Mouse (Mus musculus) limb, embryonic 10.5 days (tissue): ENCODE data around the gene Tmem267. TPM values are rescaled to one million over a fixed set of nuclear protein-coding genes. Genes with fewer than 3 reads are reported as not detected.
"Not testable (repeated sequence)": the region's sequence is repeated elsewhere in the genome, so short reads cannot be mapped to it uniquely, and the experiment has no call there.

Experiments used
- DNase-seq: peaks from one replicate; pipeline ENCODE4 v3.0.0-alpha.2; 2017; ENCODE audit warnings: low spot score
- H3K27ac ChIP-seq: fragments of 300-500 bp; sonication (generic); 2 replicates; pipeline ENCODE4 v1.5.1; 2016; ENCODE audit warnings: mild to moderate bottlenecking
- H3K27me3 ChIP-seq: fragments of 300-500 bp; sonication (generic); 2 replicates; pipeline ENCODE4 v1.6.1; 2016; ENCODE audit warnings: low read depth, mild to moderate bottlenecking; ENCODE audit not compliant: poor library complexity, severe bottlenecking
- H3K36me3 ChIP-seq: fragments of 300-500 bp; sonication (generic); 2 replicates; pipeline ENCODE4 v1.6.1; 2016; ENCODE audit warnings: mild to moderate bottlenecking, moderate library complexity
- H3K4me1 ChIP-seq: fragments of 300-500 bp; sonication (generic); 2 replicates; pipeline ENCODE4 v1.6.1; 2016
- H3K4me3 ChIP-seq: fragments of 300-500 bp; sonication (generic); 2 replicates; pipeline ENCODE4 v1.5.1; 2016; ENCODE audit warnings: mild to moderate bottlenecking, moderate library complexity
- H3K9me3 ChIP-seq: fragments of 300-500 bp; sonication (generic); replicated peaks from 2 replicates; pipeline ENCODE4 v1.6.1; 2016; ENCODE audit warnings: mild to moderate bottlenecking
- WGBS: fragments of 180-500 bp; shearing (Covaris S2); methylation state at CpG from one replicate; pipeline ENCODE4 v1.1.7; 2016; 5-methylcytosine and 5-hydroxymethylcytosine counted together
- polyA plus RNA-seq: library from polyadenylated mRNA; unstranded; fragments of >200 nt; fragmentation: Nextera tagmentation; extraction: Ambion mirVana; gene quantifications from 2 replicates; pipeline ENCODE4 v1.2.1, GENCODE M21; 2016

Tmem267 gene
- polyA plus RNA-seq, 1 experiment from 2014 or later = 0.93 TPM

- DNase-seq = peak; percentile 74
- not testable (repeated sequence) for H3K4me1 ChIP-seq, H3K27me3 ChIP-seq, H3K27ac ChIP-seq, H3K36me3 ChIP-seq, H3K4me3 ChIP-seq
- 70% methylated on average over 16 of the region's 16 CpGs for WGBS
- H3K9me3 ChIP-seq = peaks cover 18% of the 10 kb centered on the region
Observed at GRCm38 (mm10) chr13:119596321-119597211, 108.7 kb downstream of the Tmem267 start.

DNA sequence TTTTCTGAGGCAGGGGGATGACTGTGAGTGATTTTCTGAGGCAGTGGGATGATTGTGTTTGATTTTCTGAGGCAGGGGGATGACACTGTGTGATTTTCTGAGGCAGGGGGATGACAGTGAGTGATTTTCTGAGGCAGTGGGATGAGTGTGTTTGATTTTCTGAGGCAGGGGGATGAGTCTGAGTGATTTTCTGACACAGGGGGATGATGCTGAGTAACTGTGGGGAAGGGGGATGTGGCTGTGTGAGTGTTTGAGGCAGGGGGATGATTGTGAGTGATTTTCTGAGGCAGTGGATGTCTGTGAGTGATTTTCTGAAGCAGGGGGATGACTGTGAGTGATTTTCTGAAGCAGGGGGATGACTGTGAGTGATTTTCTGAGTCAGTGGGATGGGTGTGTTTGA lies 110.6 kb downstream of the Tmem267 start:
- H3K4me1 ChIP-seq, H3K36me3 ChIP-seq, H3K4me3 ChIP-seq, H3K27me3 ChIP-seq, H3K27ac ChIP-seq: not testable (repeated sequence)
- H3K9me3 ChIP-seq = peaks cover 20% of the 10 kb centered on the region
- DNase-seq = peak; percentile 53

- H3K4me1 ChIP-seq, H3K27me3 ChIP-seq, H3K27ac ChIP-seq, DNase-seq, H3K36me3 ChIP-seq, H3K4me3 ChIP-seq: not testable (repeated sequence)
- H3K9me3 ChIP-seq = peaks cover 22% of the 10 kb centered on the region
- 77% methylated on average over 12 of the region's 12 CpGs for WGBS
Observed at GRCm38 (mm10) chr13:119599066-119599465, 111.2 kb downstream of the Tmem267 start.

DNA sequence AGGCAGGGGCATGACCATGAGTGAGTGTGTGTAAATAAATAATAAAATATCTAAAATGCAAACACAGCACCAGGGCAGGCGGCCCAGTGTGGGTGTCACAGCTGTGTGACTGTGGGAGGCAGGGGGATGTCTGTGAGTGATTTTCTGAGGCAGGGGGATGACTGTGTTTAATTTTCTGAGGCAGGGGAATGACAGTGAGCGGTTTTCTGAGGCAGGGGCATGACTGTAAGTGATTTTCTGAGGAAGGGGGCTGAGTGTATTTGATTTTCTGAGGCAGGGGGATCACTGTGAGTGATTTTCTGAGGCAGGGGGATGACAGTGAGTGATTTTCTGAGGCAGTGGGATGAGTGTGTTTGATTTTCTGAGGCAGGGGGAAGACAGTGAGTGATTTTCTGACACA lies 111.7 kb downstream of the Tmem267 start:
- not testable (repeated sequence) for H3K4me1 ChIP-seq, H3K4me3 ChIP-seq, H3K27me3 ChIP-seq, DNase-seq, H3K36me3 ChIP-seq, H3K27ac ChIP-seq
- peaks cover 24% of the 10 kb centered on the region for H3K9me3 ChIP-seq
- 67% methylated on average over 2 of the region's 2 CpGs for WGBS

DNA sequence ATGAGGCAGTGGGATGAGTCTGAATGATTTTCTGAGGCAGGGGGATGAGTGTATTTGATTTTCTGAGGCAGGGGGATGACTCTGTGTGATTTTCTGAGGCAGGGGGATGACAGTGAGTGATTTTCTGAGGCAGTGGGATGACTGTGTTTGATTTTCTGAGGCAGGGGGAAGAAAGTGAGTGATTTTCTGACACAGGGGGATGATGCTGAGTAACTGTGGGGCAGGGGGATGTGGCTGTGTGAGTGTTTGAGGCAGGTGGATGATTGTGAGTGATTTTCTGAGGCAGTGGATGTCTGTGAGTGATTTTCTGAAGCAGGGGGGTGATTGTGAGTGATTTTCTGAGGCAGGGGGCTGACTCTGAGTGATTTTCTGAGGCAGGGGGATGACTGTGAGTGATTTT lies 112.3 kb downstream of the Tmem267 start:
- DNase-seq = peak; percentile 88
- peaks cover 24% of the 10 kb centered on the region for H3K9me3 ChIP-seq
- H3K4me3 ChIP-seq, H3K27me3 ChIP-seq, H3K27ac ChIP-seq, H3K4me1 ChIP-seq, H3K36me3 ChIP-seq: not testable (repeated sequence)

DNA sequence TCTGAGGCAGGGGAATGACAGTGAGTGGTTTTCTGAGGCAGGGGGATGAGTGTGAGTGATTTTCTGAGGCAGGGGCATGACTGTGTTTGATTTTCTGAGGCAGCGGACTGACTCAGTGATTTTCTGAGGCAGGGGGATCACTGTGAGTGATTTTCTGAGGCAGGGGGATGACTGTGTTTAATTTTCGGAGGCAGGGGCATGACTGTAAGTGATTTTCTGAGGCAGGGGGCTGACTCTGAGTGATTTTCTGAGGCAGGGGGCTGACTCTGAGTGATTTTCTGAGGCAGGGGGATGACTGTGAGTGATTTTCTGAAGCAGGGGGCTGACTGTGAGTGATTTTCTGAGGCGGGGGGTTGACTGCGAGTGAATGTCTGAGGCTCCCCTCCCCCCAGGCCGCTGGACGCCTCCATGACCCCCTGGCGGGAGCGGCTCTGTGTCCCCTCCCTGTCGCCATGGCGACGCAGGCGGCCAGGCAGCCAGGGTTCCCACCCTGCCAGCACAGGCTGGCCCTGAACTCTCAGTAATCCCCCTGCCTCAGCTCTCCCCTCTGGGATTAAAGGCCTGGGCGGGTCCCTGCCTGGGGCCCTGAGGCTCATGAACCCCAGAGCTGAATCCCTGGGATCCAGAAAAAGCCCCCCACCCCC lies 115.0 kb downstream of the Tmem267 start:
- 57% methylated on average over 13 of the region's 13 CpGs for WGBS
- not testable (repeated sequence) for H3K27ac ChIP-seq, H3K4me3 ChIP-seq, H3K4me1 ChIP-seq, H3K36me3 ChIP-seq, H3K27me3 ChIP-seq
- H3K9me3 ChIP-seq = peaks cover 14% of the 10 kb centered on the region
- peak; percentile 75 for DNase-seq

DNA sequence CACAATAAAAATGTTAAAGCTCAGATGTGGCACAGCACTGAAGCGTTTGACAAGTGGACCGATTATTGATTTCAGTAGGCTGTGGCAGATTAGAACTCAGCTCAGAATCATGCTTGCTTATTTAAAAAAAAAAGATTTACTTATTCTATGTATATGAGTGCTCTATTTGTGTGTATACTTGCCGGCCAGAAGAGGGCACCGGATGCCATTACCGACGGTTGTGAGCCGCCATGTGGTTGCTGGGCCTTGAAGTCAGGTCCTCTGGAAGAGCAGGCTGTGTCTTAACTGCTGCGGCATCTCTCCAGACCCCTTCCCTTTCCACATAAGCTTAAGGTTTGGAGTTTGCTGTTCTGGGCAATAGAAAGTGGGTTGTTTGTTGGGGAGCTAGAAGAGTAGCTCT lies 116.1 kb downstream of the Tmem267 start:
- not testable (repeated sequence) for H3K27ac ChIP-seq, DNase-seq, H3K36me3 ChIP-seq, H3K9me3 ChIP-seq, H3K4me3 ChIP-seq, H3K4me1 ChIP-seq, H3K27me3 ChIP-seq
- 95% methylated on average over 8 of the region's 8 CpGs for WGBS

GRCm38 (mm10) chr13:119604322-119604721 lies 116.5 kb downstream of the Tmem267 start:
- not testable (repeated sequence) for H3K9me3 ChIP-seq, DNase-seq, H3K27me3 ChIP-seq, H3K36me3 ChIP-seq, H3K4me3 ChIP-seq, H3K4me1 ChIP-seq, H3K27ac ChIP-seq
- 95% methylated on average over 8 of the region's 9 CpGs for WGBS

GRCm38 (mm10) chr13:119618841-119619240 lies 131.0 kb downstream of the Tmem267 start:
- no peaks in the 10 kb centered on the region for H3K27me3 ChIP-seq
- no peaks in the 10 kb centered on the region for H3K9me3 ChIP-seq
- DNase-seq = no peak
- WGBS = 98% methylated on average over 3 of the region's 3 CpGs
- no peak overlapping the region for H3K27ac ChIP-seq
- no peaks in the 10 kb centered on the region for H3K4me1 ChIP-seq
- H3K36me3 ChIP-seq = no peaks in the 10 kb centered on the region
- no peak overlapping the region for H3K4me3 ChIP-seq

GRCm38 (mm10) chr13:119619735-119620134 lies 131.9 kb downstream of the Tmem267 start:
- H3K4me3 ChIP-seq = no peak overlapping the region
- 87% methylated on average over 3 of the region's 3 CpGs for WGBS
- H3K27ac ChIP-seq = no peak overlapping the region
- no peaks in the 10 kb centered on the region for H3K4me1 ChIP-seq
- no peaks in the 10 kb centered on the region for H3K9me3 ChIP-seq
- H3K27me3 ChIP-seq = no peaks in the 10 kb centered on the region
- no peak for DNase-seq
- H3K36me3 ChIP-seq = no peaks in the 10 kb centered on the region

GRCm38 (mm10) chr13:119623634-119624033 lies 135.8 kb downstream of the Tmem267 start, which contains the start of gene Ccl28:
Ccl28 (plus strand) TSS chr13:119623819.
- DNase-seq = no peak
- no peak within 1 kb of the TSS for H3K27ac ChIP-seq

DNA sequence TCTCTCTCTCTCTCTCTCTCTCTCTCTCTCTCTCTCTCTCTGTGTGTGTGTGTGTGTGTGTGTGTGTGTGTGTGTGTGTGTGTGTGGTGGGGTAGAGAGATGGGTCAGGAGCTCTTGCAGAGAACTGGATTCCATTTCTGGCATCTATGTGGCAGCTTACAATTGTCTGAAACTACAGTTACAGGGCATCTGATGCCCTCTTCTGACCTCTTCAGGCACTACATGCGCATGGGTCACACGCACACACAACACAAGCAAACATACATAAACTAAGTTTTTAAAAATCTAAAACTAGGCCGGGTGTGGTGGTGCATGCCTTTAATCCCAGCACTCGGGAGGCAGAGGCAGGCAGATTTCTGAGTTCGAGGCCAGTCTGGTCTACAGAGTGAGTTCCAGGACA lies 138.1 kb downstream of the Tmem267 start:
- not testable (repeated sequence) for DNase-seq, H3K4me1 ChIP-seq, H3K27me3 ChIP-seq, H3K27ac ChIP-seq, H3K4me3 ChIP-seq, H3K9me3 ChIP-seq, H3K36me3 ChIP-seq
- 88% methylated on average over 5 of the region's 5 CpGs for WGBS

More at GRCm38 (mm10) chr13:119623634-119624033, 135.8 kb downstream of the Tmem267 start, which contains the start of gene Ccl28:
- Histone ChIP-seq H3K9me3 (no peaks in the 10 kb centered on the region), H3K4me3 (no peak within 1 kb of the TSS), H3K36me3 (no peaks in the 10 kb centered on the region), H3K4me1 (no peaks in the 10 kb centered on the region), H3K27me3 (no peaks in the 10 kb centered on the region)
- 87% methylated on average over 6 of the region's 6 CpGs for WGBS

DNA sequence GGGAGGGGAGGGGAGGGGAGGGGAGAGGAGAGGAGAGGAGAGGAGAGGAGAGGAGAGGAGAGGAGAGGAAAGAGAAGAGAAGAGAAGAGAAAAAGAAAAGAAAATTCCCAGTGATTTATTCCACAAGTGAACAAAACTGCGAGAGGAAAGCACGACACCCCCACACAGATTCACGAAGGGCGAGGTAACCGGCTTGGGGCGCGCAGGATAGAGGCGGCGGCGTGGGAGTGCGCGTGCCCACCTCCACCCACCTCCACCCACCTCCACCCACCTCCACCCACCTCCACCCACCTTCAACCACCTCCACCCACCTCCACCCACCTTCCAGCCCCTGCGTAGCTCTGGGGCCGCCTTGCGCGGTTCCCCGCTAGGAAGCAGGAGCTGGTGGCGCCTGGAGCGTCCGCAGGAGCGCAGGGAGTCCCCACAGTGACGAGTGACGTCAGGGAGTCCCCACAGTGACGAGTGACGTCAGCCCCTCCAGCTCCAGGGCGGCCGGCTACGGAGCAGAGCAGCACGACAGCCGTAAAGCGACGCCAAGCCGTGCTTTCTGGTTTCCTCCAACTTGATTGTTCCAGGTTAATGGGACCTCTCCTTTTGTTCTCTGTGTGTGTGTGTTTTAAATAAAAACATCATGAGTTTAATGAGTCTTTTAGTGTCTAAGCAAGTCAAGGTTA lies 143.8 kb downstream of the Tmem267 start:
- Histone ChIP-seq H3K9me3 (no peaks in the 10 kb centered on the region), H3K4me3 (peak overlapping the region; percentile 67), H3K4me1 (no peaks in the 10 kb centered on the region), H3K27ac (peak overlapping the region; percentile 85), H3K27me3 (no peaks in the 10 kb centered on the region), H3K36me3 (no peaks in the 10 kb centered on the region)
- DNase-seq = peak; percentile 94
- 13% methylated on average over 33 of the region's 33 CpGs for WGBS
